Mouse (Mus musculus) embryo, embryonic 9.5 days (tissue): ENCODE results near the gene Treml2.
"Not testable (repeated sequence)": the region's sequence is repeated elsewhere in the genome, so short reads cannot be mapped to it uniquely, and the experiment has no call there.

Experiments
- DNase-seq: peaks from one replicate; pipeline ENCODE4 v3.0.0-alpha.2; 2017; ENCODE audit errors: extremely low spot score

The Treml2 gene

DNA sequence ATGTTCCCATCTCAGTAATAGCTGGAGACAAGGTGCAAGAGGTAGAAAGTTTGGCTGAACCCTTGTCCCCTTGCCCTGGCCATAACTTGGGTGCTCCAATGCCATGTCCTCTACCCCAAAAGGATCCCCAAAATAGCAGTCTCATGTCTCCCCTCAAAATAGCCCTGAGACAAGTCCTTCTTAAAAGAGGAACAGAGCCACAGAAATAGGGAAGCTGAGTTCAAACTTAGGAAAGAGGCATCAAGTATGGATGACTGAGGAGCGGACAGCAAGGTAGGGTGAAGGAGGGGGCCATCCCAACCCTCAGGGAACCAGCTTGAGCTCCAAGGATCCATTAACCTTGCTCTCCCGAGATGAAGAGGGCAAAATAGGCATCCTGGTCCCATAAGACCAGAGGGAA, 48.0 kb downstream of the Treml2 start:
- no peak for DNase-seq

DNA sequence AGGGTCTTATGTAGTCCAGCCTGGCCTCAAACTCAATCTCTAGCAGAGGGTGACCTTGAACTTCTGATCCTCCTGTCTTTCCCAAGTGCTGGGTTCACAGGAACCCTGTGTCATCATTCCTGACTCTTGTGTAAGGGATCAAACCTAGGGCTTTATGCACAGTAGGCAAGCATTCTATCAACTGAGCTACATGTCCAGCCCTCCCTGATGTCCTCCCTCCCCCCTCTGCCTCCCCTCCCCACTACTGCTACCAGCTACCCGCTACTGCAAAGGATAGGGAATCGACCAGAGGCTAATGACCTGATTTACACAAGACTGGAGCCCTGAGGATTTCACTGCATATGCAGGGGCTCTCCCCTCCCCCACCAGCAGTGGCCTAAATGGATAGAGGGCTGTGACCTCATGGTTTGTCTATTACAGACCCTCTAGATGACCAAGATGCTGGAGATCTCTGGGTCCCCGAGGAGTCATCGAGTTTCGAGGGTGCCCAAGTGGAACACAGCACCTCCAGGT, 51.4 kb downstream of the Treml2 start:
- DNase-seq = no peak

DNA sequence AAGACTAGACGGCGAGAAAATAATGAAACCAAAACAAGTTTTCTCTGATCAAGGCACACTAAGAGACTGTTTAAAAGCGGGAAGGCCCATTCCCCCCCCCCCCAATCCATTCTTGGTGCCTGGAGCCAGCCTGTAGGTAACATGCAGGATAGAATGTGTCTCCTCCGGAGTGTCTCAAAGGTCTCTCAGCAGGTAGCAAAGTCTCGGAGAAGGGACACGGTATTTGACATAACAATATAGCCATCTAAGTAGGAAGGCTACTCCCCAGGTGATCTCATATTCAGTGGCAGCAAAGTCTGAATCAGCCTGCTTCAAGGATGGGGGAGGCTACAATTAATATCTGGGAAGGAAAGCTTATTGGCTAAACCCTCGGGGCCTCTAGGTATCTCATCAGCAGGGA, 53.7 kb downstream of the Treml2 start:
- not testable (repeated sequence) for DNase-seq

DNA sequence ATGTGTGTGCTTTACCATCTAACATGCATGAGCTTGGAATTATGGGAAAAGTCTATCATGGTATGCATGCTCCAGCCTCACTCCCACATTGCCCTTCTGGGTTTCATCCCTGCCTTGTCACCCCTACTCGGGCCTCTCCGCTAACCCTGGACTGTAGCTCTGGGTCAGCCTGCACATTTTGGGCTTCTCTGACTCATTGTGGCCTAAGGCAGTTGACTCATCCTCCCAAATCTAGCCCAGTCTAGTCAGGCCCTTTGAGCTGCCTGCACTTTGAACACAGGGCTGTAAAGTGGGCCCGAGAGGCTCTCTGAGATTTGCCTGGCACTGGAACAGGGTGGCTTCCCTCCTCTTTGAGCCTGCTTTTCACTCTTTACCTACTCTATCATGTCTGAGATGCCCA, 56.5 kb downstream of the Treml2 start:
- no peak for DNase-seq

DNA sequence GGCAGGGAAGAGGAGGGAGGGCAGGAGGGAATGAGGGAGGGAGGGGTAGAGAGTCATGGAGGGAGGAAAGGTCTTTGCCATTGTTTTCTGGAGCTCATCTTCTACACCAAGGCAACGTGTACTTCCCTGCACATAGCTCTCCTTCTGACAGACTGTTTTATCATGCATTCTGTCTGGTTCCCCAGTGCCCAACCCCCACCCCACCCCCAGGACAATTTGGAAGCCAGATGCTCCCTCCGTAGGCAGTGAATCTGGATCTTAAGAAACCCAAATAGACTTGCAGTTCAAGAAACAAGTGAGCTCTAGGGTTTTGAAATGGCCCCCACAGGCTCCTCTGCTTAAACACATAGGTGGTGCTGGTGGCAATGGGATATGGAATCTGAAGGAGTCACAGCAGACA, 58.6 kb downstream of the Treml2 start:
- DNase-seq = no peak

DNA sequence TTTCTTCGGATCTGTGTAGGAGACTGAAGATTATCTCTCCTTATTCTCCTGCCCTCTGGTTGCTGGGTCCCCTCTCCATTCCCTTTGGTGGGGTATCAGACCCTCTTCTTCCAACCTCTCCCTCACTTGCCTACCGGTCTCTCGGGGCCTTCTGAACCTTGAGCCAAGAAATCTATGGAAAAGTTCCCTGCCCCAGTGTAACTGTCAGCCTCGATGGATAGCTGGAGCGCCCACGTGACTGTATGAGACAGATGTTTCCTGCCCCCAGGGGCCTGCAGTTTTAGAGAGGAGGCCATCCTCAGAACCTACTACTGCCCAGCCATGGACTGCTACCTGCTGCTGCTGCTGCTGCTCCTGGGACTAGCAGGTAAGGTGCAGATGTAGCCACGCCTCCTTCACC, 60.3 kb downstream of the Treml2 start, which contains the start of gene Treml1:
TSS of gene Treml1 (plus strand) at position 301 of the 400 bp plus-strand sequence.
- no peak for DNase-seq

DNA sequence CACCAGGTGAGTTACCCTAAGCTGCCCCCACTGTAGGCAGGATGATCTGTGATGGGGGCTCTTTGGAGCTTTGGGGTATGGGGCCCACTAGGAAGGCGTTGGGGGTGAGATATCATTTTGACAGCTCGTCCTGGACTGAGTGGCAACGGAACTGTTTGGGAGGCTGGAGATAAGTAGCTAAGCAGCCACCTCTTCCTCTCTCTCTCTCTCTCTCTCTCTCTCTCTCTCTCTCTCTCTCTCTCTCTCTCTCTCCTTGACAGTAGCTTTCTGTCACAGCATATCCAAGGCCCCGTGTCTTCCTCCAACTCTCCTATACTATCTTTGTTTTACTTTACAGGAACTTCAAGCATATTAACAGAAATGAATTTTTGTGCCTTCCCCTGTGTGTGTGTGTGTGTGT, 61.2 kb downstream of the Treml2 start:
- no peak for DNase-seq
